Mouse (Mus musculus) CH12.LX (cell line): ENCODE measurements around the gene Lipe.

Experiments used
- EP300 ChIP-seq: IDR thresholded peaks from 2 replicates; pipeline ENCODE4 v1.6.1; 2011; ENCODE audit warnings: low read length, improper control_type of control experiment
- KAT2A ChIP-seq: IDR thresholded peaks from 2 replicates; pipeline ENCODE4 v1.6.1; 2012; ENCODE audit warnings: low read length, improper control_type of control experiment, inconsistent platforms; ENCODE audit not compliant: insufficient replicate concordance
- USF1 ChIP-seq: IDR thresholded peaks from 2 replicates; pipeline ENCODE4 v1.6.1; 2014; ENCODE audit warnings: low read depth, mild to moderate bottlenecking, inconsistent platforms, low read length, improper control_type of control experiment

GRCm38 (mm10) chr7:25383891-25384290 lies 14.6 kb downstream of the Lipe start:
- TF ChIP-seq EP300, result no peak
- no peak for TF ChIP-seq USF1
- TF ChIP-seq KAT2A, result no peak
